Mouse (Mus musculus) CD8-positive naive resting alpha-beta T cell, adult 2 months (primary cell): ENCODE data around the gene Defa34.
"Not testable (repeated sequence)": the region's sequence is repeated elsewhere in the genome, so short reads cannot be mapped to it uniquely, and the experiment has no call there.

ENCODE experiments used
- DNase-seq, 2 experiments: peaks; one replicate each; pipeline ENCODE4 v3.0.0; 2022; ENCODE audit warnings: low read depth in 2 of 2, low spot score in 2 of 2

Gene Defa34

DNA sequence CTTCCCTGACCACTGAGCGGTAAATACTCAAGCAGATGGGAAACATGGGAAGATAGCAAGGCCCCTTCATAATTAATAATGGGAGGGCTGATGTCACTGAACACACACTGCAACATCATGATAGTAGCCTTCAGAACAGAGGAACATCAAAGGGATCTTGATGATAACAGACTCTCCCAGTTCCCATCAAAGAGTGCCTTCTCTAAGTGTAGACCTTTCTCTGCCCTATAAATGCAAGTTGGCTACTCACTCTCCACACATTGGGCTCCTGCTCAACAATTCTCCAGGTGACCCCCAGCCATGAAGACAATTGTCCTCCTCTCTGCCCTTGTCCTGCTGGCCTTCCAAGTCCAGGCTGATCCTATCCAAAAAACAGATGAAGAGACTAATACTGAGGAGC lies at the start of gene Defa34:
TSS of gene Defa34 (plus strand) at position 301 of the 400 bp plus-strand sequence.
- DNase-seq: not testable (repeated sequence)

DNA sequence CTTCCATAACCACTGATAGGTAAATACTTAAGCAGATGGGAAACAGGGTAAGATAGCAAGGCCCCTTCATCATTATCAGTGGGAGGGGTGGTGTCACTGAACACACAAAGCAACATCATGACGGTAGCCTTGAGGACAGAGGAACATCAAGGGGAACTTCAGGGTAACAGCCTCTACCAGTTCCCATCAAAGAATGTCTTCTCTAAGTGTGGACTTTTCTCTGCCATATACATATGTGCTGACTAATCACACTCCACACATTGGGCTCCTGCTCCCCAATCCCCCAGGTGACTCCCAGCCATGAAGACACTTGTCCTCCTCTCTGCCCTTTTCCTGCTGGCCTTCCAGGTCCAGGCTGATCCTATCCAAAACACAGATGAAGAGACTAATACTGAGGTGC lies 47.7 kb upstream of the Defa34 start, which contains the start of gene Defa26:
TSS of gene Defa26 (plus strand) at position 301 of the 400 bp plus-strand sequence.
- DNase-seq: not testable (repeated sequence)

DNA sequence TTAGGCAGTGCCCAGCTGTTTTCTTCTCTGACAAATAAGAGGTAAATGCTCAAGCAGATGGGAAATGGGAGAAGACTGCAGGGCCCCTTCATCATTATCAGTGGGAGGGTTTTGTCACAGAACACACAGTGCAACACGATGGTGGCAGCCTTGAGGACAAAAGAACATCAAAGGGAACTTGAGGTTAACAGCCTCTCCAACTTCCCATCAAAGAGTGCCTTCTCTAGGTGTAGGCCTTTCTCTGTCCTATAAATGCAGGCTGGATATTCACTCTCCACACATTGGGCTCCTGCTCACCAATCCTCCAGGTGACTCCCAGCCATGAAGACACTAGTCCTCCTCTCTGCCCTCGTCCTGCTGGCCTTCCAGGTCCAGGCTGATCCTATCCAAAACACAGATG lies 10.1 kb upstream of the Defa34 start, which contains the start of gene Defa17:
TSS of gene Defa17 (plus strand) at position 301 of the 400 bp plus-strand sequence.
- DNase-seq: not testable (repeated sequence)

DNA sequence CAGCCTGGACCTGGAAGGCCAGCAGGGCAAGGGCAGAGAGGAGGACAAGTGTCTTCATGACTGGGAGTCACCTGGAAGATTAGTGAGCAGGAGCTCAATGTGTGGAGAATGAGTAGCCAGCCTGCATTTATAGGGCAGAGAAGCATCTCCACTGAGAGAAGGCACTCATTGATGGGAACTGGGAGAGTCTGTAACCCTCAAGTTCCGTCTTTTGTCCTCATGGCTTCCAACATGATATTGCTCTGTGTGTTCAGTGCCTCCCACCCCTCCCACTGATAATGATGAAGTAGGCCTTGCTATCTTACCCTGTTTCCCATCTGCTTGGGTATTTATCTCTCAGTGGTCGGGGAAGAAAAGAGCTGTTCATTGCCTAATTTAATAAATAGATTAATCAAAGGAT lies 37.9 kb downstream of the Defa34 start, which contains the start of gene AY761184:
TSS of gene AY761184 (minus strand) at position 101 of the 400 bp plus-strand sequence.
- DNase-seq: not testable (repeated sequence)
